Mouse (Mus musculus) embryonic facial prominence, embryonic 15.5 days (tissue): Measurements from ENCODE around the gene Slf2. TPM values are rescaled to one million over a fixed set of nuclear protein-coding genes. Genes with fewer than 3 reads are reported as not detected.

Source experiments
- polyA plus RNA-seq: library from polyadenylated mRNA; unstranded; fragments of >200 nt; fragmentation: Nextera tagmentation; extraction: Ambion mirVana; gene quantifications from 2 replicates; pipeline ENCODE4 v1.2.1, GENCODE M21; 2015

Gene Slf2
- polyA plus RNA-seq, 1 experiment from 2014 or later = 27.1 TPM

Other genes starting within 250 kb of the Slf2 start
- 0.08 TPM in 1 of 2 replicates, not detected in the other for gene Pax2, start 175.1 kb upstream of the Slf2 start, polyA plus RNA-seq
- gene Sema4g, start 58.0 kb downstream of the Slf2 start, polyA plus RNA-seq = 4.8 and 5.9 TPM in 2 replicates
- gene Twnk, start 74.5 kb downstream of the Slf2 start, polyA plus RNA-seq = 20.2 and 22.1 TPM in 2 replicates
- 73.1 and 77.3 TPM in 2 replicates for gene Mrpl43, start 75.3 kb downstream of the Slf2 start, polyA plus RNA-seq
- 75.8 and 80.5 TPM in 2 replicates for gene Lzts2, start 83.3 kb downstream of the Slf2 start, polyA plus RNA-seq
- gene Pdzd7, start 114.6 kb downstream of the Slf2 start, polyA plus RNA-seq = 0.68 and 0.75 TPM in 2 replicates
- gene Sfxn3, start 116.4 kb downstream of the Slf2 start, polyA plus RNA-seq = 37.4 and 41.3 TPM in 2 replicates
- 58.2 and 59.1 TPM in 2 replicates for gene Kazald1, start 144.1 kb downstream of the Slf2 start, polyA plus RNA-seq
- gene Tlx1, start 219.5 kb downstream of the Slf2 start, polyA plus RNA-seq = 1.2 and 1.4 TPM in 2 replicates